Mouse (Mus musculus) heart, postnatal 0 days (tissue): ENCODE data around the gene Ubxn11.

Experiments
- CTCF ChIP-seq: IDR thresholded peaks from 2 replicates; pipeline ENCODE4 v1.5.1; 2016; ENCODE audit warnings: antibody characterized with exemption, control low read depth, low read depth
- EP300 ChIP-seq: IDR thresholded peaks from 2 replicates; pipeline ENCODE4 v1.6.1; 2016; ENCODE audit warnings: antibody characterized with exemption, low read depth

GRCm38 (mm10) chr4:134112403-134112802 lies 10.0 kb downstream of the Ubxn11 start:
- TF ChIP-seq EP300 (no peak), CTCF (no peak)
